Mouse (Mus musculus): ENCODE measurements around the gene Olfr825.
"Not testable (repeated sequence)": the region's sequence is repeated elsewhere in the genome, so short reads cannot be mapped to it uniquely, and the experiment has no call there.

The Olfr825 gene

DNA sequence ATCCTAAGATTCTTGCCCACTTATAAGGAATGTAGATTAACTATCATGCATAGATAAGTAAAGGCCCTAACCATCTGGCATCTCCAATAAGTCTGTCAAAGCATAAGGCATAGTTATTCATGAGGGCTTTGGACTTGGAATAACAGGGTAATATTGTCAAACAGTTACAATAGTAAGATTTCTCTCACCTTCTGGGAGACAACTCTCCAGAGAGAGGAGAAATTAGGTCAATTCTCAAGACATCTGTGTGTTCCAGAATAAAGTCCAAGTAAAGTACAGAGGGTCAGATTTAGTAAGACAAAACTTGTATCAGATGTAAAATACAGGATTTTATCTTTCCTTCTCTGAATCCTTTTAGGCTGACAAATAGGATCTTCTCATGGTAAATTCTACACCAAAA lies at the start of gene Olfr825:
Olfr825 (minus strand) TSS at position 101 of the 400 bp plus-strand sequence.
- no peak for DNase-seq (ENCODE audit: low spot score in 2 of 2)

- DNase-seq (ENCODE audit: low spot score in 2 of 2), result no peak
Measured at GRCm38 (mm10) chr10:130214303-130214702, 47.7 kb upstream of the Olfr825 start, which contains the start of gene Olfr827. Gene Olfr827 (minus strand): TSS chr10:130214403.

DNA sequence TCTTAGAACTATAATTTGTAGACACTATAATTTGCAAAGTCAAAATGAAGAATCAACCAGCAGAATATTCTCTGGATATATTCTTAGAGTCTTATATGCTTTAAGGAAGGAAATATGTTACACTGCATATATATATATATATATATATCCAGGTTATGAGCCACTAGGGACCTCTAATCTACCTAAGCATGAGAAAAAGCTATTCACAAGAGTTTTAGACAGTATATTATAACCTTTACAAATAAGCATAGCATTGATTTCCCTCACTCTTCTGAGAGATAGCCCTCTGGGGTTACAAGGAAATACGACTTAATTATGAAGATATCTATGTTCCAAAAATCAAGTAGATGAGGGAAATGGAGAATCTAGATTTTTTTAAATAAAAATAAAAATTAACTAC lies 17.5 kb upstream of the Olfr825 start, which contains the start of gene Olfr826:
Olfr826 (minus strand) TSS at position 101 of the 400 bp plus-strand sequence.
- no peak for DNase-seq (ENCODE audit: low spot score in 2 of 2)

GRCm38 (mm10) chr10:130165196-130165595 lies 1.4 kb downstream of the Olfr825 start:
- no peak for DNase-seq (ENCODE audit: low spot score in 2 of 2)

GRCm38 (mm10) chr10:130144121-130144520 lies 22.4 kb downstream of the Olfr825 start:
- no peak for DNase-seq (ENCODE audit: low spot score in 2 of 2)

- not testable (repeated sequence) for DNase-seq (ENCODE audit: low spot score in 2 of 2)
Measured at GRCm38 (mm10) chr10:130142481-130142880, 24.1 kb downstream of the Olfr825 start.

DNA sequence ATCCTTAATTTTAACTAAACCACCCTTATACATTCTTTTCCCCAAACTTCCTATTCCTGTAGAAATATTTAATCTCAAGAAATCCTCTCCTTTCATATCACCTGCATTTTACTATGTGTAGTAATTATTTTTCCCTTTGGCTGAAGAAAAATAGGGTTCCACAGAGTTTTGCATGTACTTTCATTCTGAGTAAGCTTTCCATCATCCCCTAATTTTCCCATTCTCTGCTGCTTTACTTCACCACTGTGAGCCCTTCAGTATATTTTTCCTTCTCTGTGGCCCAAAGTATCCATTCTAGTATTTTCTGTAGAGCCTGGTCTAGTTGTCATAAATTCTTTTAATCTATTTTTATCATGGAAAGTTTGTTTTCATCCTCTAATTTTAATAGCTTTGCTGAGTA lies 31.8 kb downstream of the Olfr825 start:
- no peak for DNase-seq (ENCODE audit: low spot score in 2 of 2)

DNA sequence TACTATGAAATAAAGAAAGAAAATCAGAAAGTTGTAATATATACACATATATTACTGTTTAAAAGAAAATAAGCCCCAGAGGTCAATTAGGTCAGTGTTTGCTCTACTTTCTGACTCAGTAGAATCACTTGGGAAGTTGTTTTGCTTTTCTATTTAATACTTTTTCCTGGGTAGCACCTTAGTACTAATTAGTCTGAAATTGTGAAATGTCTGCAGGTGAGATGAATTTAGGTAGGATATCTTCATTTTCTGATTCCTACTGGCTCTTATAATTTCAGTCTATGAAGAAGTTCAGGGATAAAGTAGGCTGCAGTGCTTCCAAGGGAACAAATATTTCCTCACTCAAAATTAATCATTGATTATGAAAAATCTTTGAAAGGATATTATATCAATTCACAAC lies 36.7 kb downstream of the Olfr825 start, which contains the start of gene Olfr824:
Olfr824 (minus strand) TSS at position 101 of the 400 bp plus-strand sequence.
- DNase-seq (ENCODE audit: low spot score in 2 of 2), result not testable (repeated sequence)

DNA sequence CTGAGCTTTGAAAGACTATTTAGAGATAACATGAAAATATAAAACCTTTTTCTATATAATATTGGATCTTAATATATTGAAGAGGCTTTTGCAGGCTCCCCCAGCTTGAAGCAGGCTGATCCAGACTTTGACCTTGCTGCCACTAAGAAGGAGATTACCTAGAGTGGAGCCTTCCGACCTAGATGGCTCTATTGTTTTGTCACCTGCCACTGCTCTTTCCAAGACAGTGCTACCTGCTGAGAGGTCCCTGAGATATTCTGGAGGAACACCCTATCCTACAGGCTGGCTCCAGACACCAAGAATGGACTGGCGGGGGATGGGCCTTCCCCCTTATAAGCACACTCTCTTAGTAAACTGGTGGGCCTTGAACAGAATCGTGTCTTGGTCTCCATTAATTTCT lies 50.5 kb downstream of the Olfr825 start:
- DNase-seq (ENCODE audit: low spot score in 2 of 2), result not testable (repeated sequence)

DNA sequence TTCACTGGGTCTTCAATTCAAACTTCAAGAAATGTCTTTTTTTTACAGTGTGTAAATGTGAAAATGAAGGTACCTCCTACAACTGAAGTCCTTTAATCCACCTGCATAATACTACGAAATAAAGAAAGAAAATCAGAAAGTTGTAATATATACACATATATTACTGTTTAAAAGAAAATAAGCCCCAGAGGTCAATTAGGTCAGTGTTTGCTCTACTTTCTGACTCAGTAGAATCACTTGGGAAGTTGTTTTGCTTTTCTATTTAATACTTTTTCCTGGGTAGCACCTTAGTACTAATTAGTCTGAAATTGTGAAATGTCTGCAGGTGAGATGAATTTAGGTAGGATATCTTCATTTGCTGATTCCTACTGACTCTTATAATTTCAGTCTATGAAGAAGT lies 51.3 kb downstream of the Olfr825 start, which contains the start of gene Olfr823:
Olfr823 (minus strand) TSS at position 101 of the 400 bp plus-strand sequence.
- DNase-seq (ENCODE audit: low spot score in 2 of 2), result not testable (repeated sequence)
